Mouse (Mus musculus) small intestine, adult 2 months (tissue): Measurements from ENCODE around the gene Pomt2. TPM values are rescaled to one million over a fixed set of nuclear protein-coding genes. Genes with fewer than 3 reads are reported as not detected.
"Not testable (repeated sequence)": the region's sequence is repeated elsewhere in the genome, so short reads cannot be mapped to it uniquely, and the experiment has no call there.

Source experiments
- H3K27ac ChIP-seq: fragments of 200-500 bp; 2 replicates; pipeline ENCODE4 v1.5.1; 2012; ENCODE audit warnings: low read depth, low read length, control low read depth, inconsistent platforms; ENCODE audit not compliant: insufficient read depth
- H3K27me3 ChIP-seq: fragments of 200-500 bp; 2 replicates; pipeline ENCODE4 v1.6.1; 2012; ENCODE audit warnings: mild to moderate bottlenecking, moderate library complexity, low read length, inconsistent platforms; ENCODE audit not compliant: control insufficient read depth, insufficient read depth
- H3K36me3 ChIP-seq: fragments of 200-500 bp; 2 replicates; pipeline ENCODE4 v1.6.1; 2012; ENCODE audit warnings: mild to moderate bottlenecking, low read length, control low read depth, inconsistent platforms; ENCODE audit not compliant: control insufficient read depth, insufficient read depth
- H3K4me1 ChIP-seq: fragments of 200-500 bp; 2 replicates; pipeline ENCODE4 v1.6.1; 2012; ENCODE audit warnings: low read length, inconsistent platforms, mixed read lengths; ENCODE audit not compliant: control insufficient read depth, insufficient read depth, insufficient read length
- H3K4me3 ChIP-seq: fragments of 200-500 bp; 2 replicates; pipeline ENCODE4 v1.5.1; 2012; ENCODE audit warnings: low read depth, mild to moderate bottlenecking, control low read depth, inconsistent platforms, low read length, moderate library complexity
- CTCF ChIP-seq: fragments of 200-500 bp; IDR thresholded peaks from 2 replicates; pipeline ENCODE4 v1.5.1; 2012; ENCODE audit warnings: low read depth, mild to moderate bottlenecking, control low read depth, inconsistent platforms, low read length, moderate library complexity, mixed read lengths; ENCODE audit not compliant: insufficient replicate concordance, insufficient read length; ENCODE audit errors: extremely low read depth
- POLR2A ChIP-seq: fragments of 200-500 bp; IDR thresholded peaks from 2 replicates; pipeline ENCODE4 v1.6.1; 2012; ENCODE audit warnings: low read depth, mild to moderate bottlenecking, control low read depth, inconsistent platforms, low read length, moderate library complexity
- WGBS: fragments of 180-500 bp; shearing (Covaris S2); methylation state at CpG from one replicate; pipeline ENCODE4 v1.1.7; 2018; 5-methylcytosine and 5-hydroxymethylcytosine counted together
- polyA plus RNA-seq: library from polyadenylated mRNA; depleted of rRNA; stranded (reverse); fragments of >200 nt; gene quantifications from 2 replicates; pipeline ENCODE4 v1.2.3, GENCODE M21; 2012

Pomt2 gene
- polyA plus RNA-seq, 1 experiment, result 5.2 TPM

GRCm38 (mm10) chr12:87160310-87160709 lies 12.5 kb upstream of the Pomt2 start:
- no peaks in the 10 kb centered on the region for H3K27me3 ChIP-seq
- TF ChIP-seq CTCF (no peak), POLR2A (no peak)
- H3K36me3 ChIP-seq, result peaks cover 10% of the 10 kb centered on the region
- H3K4me3 ChIP-seq, result no peak overlapping the region
- 81% methylated on average over 1 of the region's 1 CpGs for WGBS
- H3K4me1 ChIP-seq, result no peaks in the 10 kb centered on the region
- H3K27ac ChIP-seq, result no peak overlapping the region

GRCm38 (mm10) chr12:87158099-87158498 lies 10.3 kb upstream of the Pomt2 start:
- no peaks in the 10 kb centered on the region for H3K27me3 ChIP-seq
- H3K27ac ChIP-seq, result no peak overlapping the region
- H3K36me3 ChIP-seq, result peaks cover 6% of the 10 kb centered on the region
- H3K4me1 ChIP-seq, result no peaks in the 10 kb centered on the region
- WGBS, result 42% methylated on average over 7 of the region's 7 CpGs
- H3K4me3 ChIP-seq, result no peak overlapping the region
- TF ChIP-seq POLR2A (no peak), CTCF (no peak)

- no peak for TF ChIP-seq POLR2A
- no peak for TF ChIP-seq CTCF
- Histone ChIP-seq H3K4me1 (no peaks in the 10 kb centered on the region), H3K27me3 (no peaks in the 10 kb centered on the region), H3K4me3 (no peak overlapping the region), H3K27ac (no peak overlapping the region), H3K36me3 (peaks cover 6% of the 10 kb centered on the region)
- 46% methylated on average over 4 of the region's 4 CpGs for WGBS
Measured at GRCm38 (mm10) chr12:87157361-87157760, 9.6 kb upstream of the Pomt2 start.

- WGBS, result 90% methylated on average over 4 of the region's 4 CpGs
- not testable (repeated sequence) for H3K27me3 ChIP-seq, H3K4me3 ChIP-seq, H3K36me3 ChIP-seq, H3K4me1 ChIP-seq, H3K27ac ChIP-seq
Measured at GRCm38 (mm10) chr12:87154448-87154847, 6.7 kb upstream of the Pomt2 start.

GRCm38 (mm10) chr12:87149471-87149870 lies 1.7 kb upstream of the Pomt2 start:
- no peaks in the 10 kb centered on the region for H3K27me3 ChIP-seq
- no peak for TF ChIP-seq CTCF
- no peak for TF ChIP-seq POLR2A
- no peaks in the 10 kb centered on the region; the same call in 1 of the 2 replicates for H3K4me1 ChIP-seq
- H3K27ac ChIP-seq, result no peak overlapping the region
- 99% methylated on average over 5 of the region's 5 CpGs for WGBS
- H3K36me3 ChIP-seq, result no peaks in the 10 kb centered on the region
- H3K4me3 ChIP-seq, result no peak overlapping the region

- 6% methylated on average over 15 of the region's 15 CpGs for WGBS
- no peaks in the 10 kb centered on the region for H3K27me3 ChIP-seq
- peak overlapping the region; percentile 70 for H3K27ac ChIP-seq
- no peaks in the 10 kb centered on the region for H3K36me3 ChIP-seq
- no peak for TF ChIP-seq POLR2A
- TF ChIP-seq CTCF, result no peak
- no peaks in the 10 kb centered on the region; the same call in 1 of the 2 replicates for H3K4me1 ChIP-seq
- peak overlapping the region; percentile 66 for H3K4me3 ChIP-seq
Measured at GRCm38 (mm10) chr12:87148136-87148535, 368 bp upstream of the Pomt2 start.

GRCm38 (mm10) chr12:87146966-87147365 lies 802 bp downstream of the Pomt2 start, which contains the start of gene Gstz1:
Gstz1 (plus strand) TSS chr12:87147165.
- TF ChIP-seq POLR2A (no peak), CTCF (no peak)
- Histone ChIP-seq H3K4me3 (peak within 1 kb of the TSS; percentile 66), H3K36me3 (no peaks in the 10 kb centered on the region), H3K4me1 (no peaks in the 10 kb centered on the region; the same call in 1 of the 2 replicates), H3K27me3 (no peaks in the 10 kb centered on the region), H3K27ac (peak within 1 kb of the TSS; percentile 70)
- WGBS, result 0% methylated on average over 27 of the region's 27 CpGs

- H3K27ac ChIP-seq, result no peak overlapping the region
- 61% methylated on average over 2 of the region's 2 CpGs for WGBS
- no peaks in the 10 kb centered on the region for H3K4me1 ChIP-seq
- TF ChIP-seq POLR2A (no peak), CTCF (no peak)
- no peak overlapping the region for H3K4me3 ChIP-seq
- peaks cover 7% of the 10 kb centered on the region; the same call in 1 of the 2 replicates for H3K36me3 ChIP-seq
- H3K27me3 ChIP-seq, result no peaks in the 10 kb centered on the region
Measured at GRCm38 (mm10) chr12:87142156-87142555, 5.6 kb downstream of the Pomt2 start.
